Mouse (Mus musculus): Measurements from ENCODE around the gene Mcm2. TPM values are rescaled to one million over a fixed set of nuclear protein-coding genes. Genes with fewer than 3 reads are reported as not detected.
A peak's percentile ranks its signal among the peaks of the same experiment; 100 is the strongest.

Gene Mcm2
- polyA plus RNA-seq, 1 experiment: 12.7 TPM

- no peaks in the 10 kb centered on the region for H3K4me1 ChIP-seq (ENCODE audit: control insufficient read depth, insufficient read depth, low read length)
- H3K27ac ChIP-seq (ENCODE audit: insufficient read depth, low read depth, low read length): no peak overlapping the region
- TF ChIP-seq CTCF (IDR thresholded peaks at IDR 0.05; ENCODE audit: low read depth, low read length) (no peak), POLR2A (IDR thresholded peaks at IDR 0.05; ENCODE audit: borderline replicate concordance, low read depth, low read length) (no peak)
- no peak overlapping the region for H3K4me3 ChIP-seq (ENCODE audit: insufficient read depth, low read length)
These were observed 14.4 kb upstream of the Mcm2 start for GRCm38 (mm10) chr6:88913022-88913421.

- peaks cover 24% of the 10 kb centered on the region for H3K4me1 ChIP-seq (ENCODE audit: control insufficient read depth, insufficient read depth, low read length)
- TF ChIP-seq CTCF (IDR thresholded peaks at IDR 0.05; ENCODE audit: low read depth, low read length) (no peak), POLR2A (IDR thresholded peaks at IDR 0.05; ENCODE audit: borderline replicate concordance, low read depth, low read length) (no peak)
- no peak overlapping the region for H3K4me3 ChIP-seq (ENCODE audit: insufficient read depth, low read length)
- H3K27ac ChIP-seq (ENCODE audit: insufficient read depth, low read depth, low read length): no peak overlapping the region
These were observed 10.6 kb upstream of the Mcm2 start for GRCm38 (mm10) chr6:88909151-88909550.

- Histone ChIP-seq H3K4me3 (ENCODE audit: insufficient read depth, low read length) (no peak overlapping the region), H3K4me1 (ENCODE audit: control insufficient read depth, insufficient read depth, low read length) (peaks cover 25% of the 10 kb centered on the region), H3K27ac (ENCODE audit: insufficient read depth, low read depth, low read length) (no peak overlapping the region)
- TF ChIP-seq CTCF (IDR thresholded peaks at IDR 0.05; ENCODE audit: low read depth, low read length) (peak; percentile 49; the same call in 1 of the 2 replicates), POLR2A (IDR thresholded peaks at IDR 0.05; ENCODE audit: borderline replicate concordance, low read depth, low read length) (no peak)
These were observed 8.0 kb upstream of the Mcm2 start for GRCm38 (mm10) chr6:88906369-88907108.

GRCm38 (mm10) chr6:88905042-88905441 lies 6.5 kb upstream of the Mcm2 start:
- Histone ChIP-seq H3K4me1 (ENCODE audit: control insufficient read depth, insufficient read depth, low read length) (peaks cover 30% of the 10 kb centered on the region), H3K27ac (ENCODE audit: insufficient read depth, low read depth, low read length) (peak overlapping the region; percentile 78)

GRCm38 (mm10) chr6:88904456-88904974 lies 5.9 kb upstream of the Mcm2 start:
- H3K4me1 ChIP-seq (ENCODE audit: control insufficient read depth, insufficient read depth, low read length): peaks cover 30% of the 10 kb centered on the region
- peak overlapping the region; percentile 84 for H3K4me3 ChIP-seq (ENCODE audit: insufficient read depth, low read length)
- peak overlapping the region; percentile 78 for H3K27ac ChIP-seq (ENCODE audit: insufficient read depth, low read depth, low read length)
- no peak for TF ChIP-seq CTCF (IDR thresholded peaks at IDR 0.05; ENCODE audit: low read depth, low read length)

More at GRCm38 (mm10) chr6:88905042-88905441, 6.5 kb upstream of the Mcm2 start:
- H3K4me3 ChIP-seq (ENCODE audit: insufficient read depth, low read length): peak overlapping the region; percentile 13; the same call in 1 of the 2 replicates
- no peak for TF ChIP-seq POLR2A (IDR thresholded peaks at IDR 0.05; ENCODE audit: borderline replicate concordance, low read depth, low read length)
- no peak for TF ChIP-seq CTCF (IDR thresholded peaks at IDR 0.05; ENCODE audit: low read depth, low read length)

GRCm38 (mm10) chr6:88903708-88904107 lies 5.1 kb upstream of the Mcm2 start:
- TF ChIP-seq CTCF (IDR thresholded peaks at IDR 0.05; ENCODE audit: low read depth, low read length) (no peak), POLR2A (IDR thresholded peaks at IDR 0.05; ENCODE audit: borderline replicate concordance, low read depth, low read length) (no peak)
- H3K27ac ChIP-seq (ENCODE audit: insufficient read depth, low read depth, low read length): peak overlapping the region; percentile 78
- H3K4me3 ChIP-seq (ENCODE audit: insufficient read depth, low read length): peak overlapping the region; percentile 84
- H3K4me1 ChIP-seq (ENCODE audit: control insufficient read depth, insufficient read depth, low read length): peaks cover 33% of the 10 kb centered on the region

GRCm38 (mm10) chr6:88901947-88902820 lies 3.6 kb upstream of the Mcm2 start, which contains the start of gene Tpra1:
Gene Tpra1 (plus strand): TSS chr6:88902251.
- TF ChIP-seq CTCF (IDR thresholded peaks at IDR 0.05; ENCODE audit: low read depth, low read length) (no peak), POLR2A (IDR thresholded peaks at IDR 0.05; ENCODE audit: borderline replicate concordance, low read depth, low read length) (no peak)
- Histone ChIP-seq H3K4me1 (ENCODE audit: control insufficient read depth, insufficient read depth, low read length) (peaks cover 33% of the 10 kb centered on the region), H3K4me3 (ENCODE audit: insufficient read depth, low read length) (peak within 1 kb of the TSS; percentile 84), H3K27ac (ENCODE audit: insufficient read depth, low read depth, low read length) (peak within 1 kb of the TSS; percentile 78)

- H3K27ac ChIP-seq (ENCODE audit: insufficient read depth, low read depth, low read length): peak overlapping the region; percentile 51
- peaks cover 31% of the 10 kb centered on the region for H3K4me1 ChIP-seq (ENCODE audit: control insufficient read depth, insufficient read depth, low read length)
- H3K4me3 ChIP-seq (ENCODE audit: insufficient read depth, low read length): peak overlapping the region; percentile 80
- TF ChIP-seq POLR2A (IDR thresholded peaks at IDR 0.05; ENCODE audit: borderline replicate concordance, low read depth, low read length): no peak
- TF ChIP-seq CTCF (IDR thresholded peaks at IDR 0.05; ENCODE audit: low read depth, low read length): no peak
These were observed 2.9 kb upstream of the Mcm2 start for GRCm38 (mm10) chr6:88901471-88901870.

GRCm38 (mm10) chr6:88899628-88900027 lies 1.0 kb upstream of the Mcm2 start:
- TF ChIP-seq POLR2A (IDR thresholded peaks at IDR 0.05; ENCODE audit: borderline replicate concordance, low read depth, low read length): no peak
- no peak for TF ChIP-seq CTCF (IDR thresholded peaks at IDR 0.05; ENCODE audit: low read depth, low read length)
- Histone ChIP-seq H3K4me1 (ENCODE audit: control insufficient read depth, insufficient read depth, low read length) (peaks cover 12% of the 10 kb centered on the region), H3K27ac (ENCODE audit: insufficient read depth, low read depth, low read length) (no peak overlapping the region), H3K4me3 (ENCODE audit: insufficient read depth, low read length) (no peak overlapping the region)

Measured in bone marrow macrophage, adult 2 months (primary cell).